ENCODE assay signal across 10 mouse cellular contexts in genomic region chr1:75425796-75426471, GRCm38 (mm10). TPM values are rescaled to one million over a fixed set of nuclear protein-coding genes. Genes with fewer than 3 reads are reported as not detected.
DNase-seq lines count a peak whose midpoint lies in the region; ATAC-seq and TF ChIP-seq lines count a peak whose summit lies in the region.
"Had no signal": no experiment of that assay in that cellular context is flagged by ENCODE, and none has a peak within 500 bp of the region (broad histone marks: within the 10 kb centered on the region; RNA-seq: fewer than 3 reads in every experiment).

No protein-coding gene starts in this region.

- H3K4me3 ChIP-seq in layer of hippocampus, adult 2 months = no peak overlapping the region
- peak overlapping the region in 1 of 2 experiments; percentile 44; a peak in 1 of 4 replicates for H3K4me3 ChIP-seq in MEL (ENCODE audit: control insufficient read depth in 1 of 2, insufficient read depth in 1 of 2, low read depth in 2 of 2, low read length in 2 of 2)
- H3K4me3 ChIP-seq in liver, postnatal 0 days (ENCODE audit: low read depth, low read length) = no peak overlapping the region
- H3K4me3 ChIP-seq: heart, embryonic 13.5 days had no signal

- H3K4me1 ChIP-seq in MEL (ENCODE audit: control insufficient read depth in 1 of 2, insufficient read depth in 2 of 2, low read length in 2 of 2) = 0 out of 4 replicates have a peak, but pooled peaks cover 0 to 2% of the 10 kb centered on the region in 2 experiments
- peaks cover 3% of the 10 kb centered on the region; the same call in 1 of the 2 replicates for H3K4me1 ChIP-seq in liver, postnatal 0 days (ENCODE audit: insufficient read depth)

- peak; percentile 32 for TF ChIP-seq RAD21 in MEL (IDR thresholded peaks at IDR 0.05; ENCODE audit: low read depth, low read length)

- H3K36me3 ChIP-seq in MEL (ENCODE audit: control insufficient read depth in 1 of 2, insufficient read depth in 2 of 2, low read length in 2 of 2) = no peaks in the 10 kb centered on the region
- no peaks in the 10 kb centered on the region for H3K36me3 ChIP-seq in liver, postnatal 0 days (replicated peaks; ENCODE audit: insufficient read depth, low read length)

- no peaks in the 10 kb centered on the region for H3K79me2 ChIP-seq in MEL (ENCODE audit: control insufficient read depth, insufficient read depth, low read length, poor library complexity)

- no peak overlapping the region for H3K4me2 ChIP-seq in liver, postnatal 0 days (ENCODE audit: low read depth, low read length)
- H3K4me2 ChIP-seq: heart, embryonic 13.5 days had no signal

- peak; percentile 91 for TF ChIP-seq CTCF in layer of hippocampus, adult 2 months (conservative IDR thresholded peaks at IDR 0.05)
- TF ChIP-seq CTCF in MEL (IDR thresholded peaks at IDR 0.05 in 2 of 3, conservative IDR thresholded peaks at IDR 0.05 in 1 of 3; ENCODE audit: control insufficient read depth in 1 of 3, insufficient read depth in 1 of 3, low read depth in 2 of 3, low read length in 3 of 3, poor library complexity in 1 of 3, severe bottlenecking in 1 of 3) = peak; percentile 67 to 92 (median 90)
- peak; percentile 67 for TF ChIP-seq CTCF in liver, postnatal 0 days (IDR thresholded peaks at IDR 0.05; ENCODE audit: low read depth)

- DNase-seq in adrenal gland, postnatal 25 days = peak; percentile 44
- no peak for DNase-seq in adrenal gland, adult 2 months
- peak in 1 of 2 experiments; percentile 68 for DNase-seq in layer of hippocampus, adult 2 months (ENCODE audit: low spot score in 2 of 2)
- DNase-seq in layer of hippocampus, adult 9-11 months = no peak
- peak; percentile 69 for DNase-seq in MEL (ENCODE audit: low read depth, low spot score)
- DNase-seq in embryo, embryonic 10 days (ENCODE audit: low spot score) = peak; percentile 73
- DNase-seq in liver, postnatal 0 days = peak; percentile 67

- TF ChIP-seq EP300 in MEL (IDR thresholded peaks at IDR 0.05; ENCODE audit: low read depth in 1 of 2, low read length in 2 of 2) = no peak
- no peak for TF ChIP-seq EP300 in liver, postnatal 0 days (IDR thresholded peaks at IDR 0.05; ENCODE audit: low read depth)

- no peak overlapping the region for H3K27ac ChIP-seq in layer of hippocampus, adult 2 months
- no peak overlapping the region for H3K27ac ChIP-seq in MEL (ENCODE audit: control insufficient read depth, low read depth, low read length)
- no peak overlapping the region for H3K27ac ChIP-seq in liver, postnatal 0 days (ENCODE audit: low read depth)
- H3K27ac ChIP-seq: heart, embryonic 13.5 days; macrophage had no signal

- 17% methylated on average over 10 of the region's 10 CpGs for WGBS in liver, postnatal 0 days (ENCODE audit: insufficient replicate concordance)

- no peak for ATAC-seq in liver, postnatal 0 days
- ATAC-seq in monocyte, adult 5-6 weeks (replicated peaks; ENCODE audit: insufficient number of reproducible peaks, low FRiP score, low TSS enrichment, poor library complexity, severe bottlenecking) = no peak

- TF ChIP-seq POLR2A in MEL (IDR thresholded peaks at IDR 0.05; ENCODE audit: control insufficient read depth in 1 of 2, insufficient read depth in 1 of 2, low read depth in 1 of 2, low read length in 2 of 2, poor library complexity in 1 of 2) = no peak

- no peaks in the 10 kb centered on the region for H3K27me3 ChIP-seq in MEL (ENCODE audit: control insufficient read depth in 1 of 2, insufficient read depth in 2 of 2, low read length in 2 of 2)
- H3K27me3 ChIP-seq in liver, postnatal 0 days (ENCODE audit: insufficient read depth, low read length) = peaks cover 45% of the 10 kb centered on the region

- H3K9ac ChIP-seq in MEL (ENCODE audit: control insufficient read depth, low read depth, low read length, poor library complexity, severe bottlenecking) = no peak overlapping the region
- H3K9ac ChIP-seq in liver, postnatal 0 days (replicated peaks) = no peak overlapping the region
- H3K9ac ChIP-seq: heart, embryonic 13.5 days had no signal

- no peaks in the 10 kb centered on the region for H3K9me3 ChIP-seq in MEL (replicated peaks; ENCODE audit: insufficient read depth, low read length)
- no peaks in the 10 kb centered on the region for H3K9me3 ChIP-seq in liver, postnatal 0 days (ENCODE audit: low read length)
- H3K9me3 ChIP-seq: heart, embryonic 13.5 days had no signal

TF ChIP-seq in MEL, 35 proteins besides CTCF, POLR2A, EP300 and RAD21 (continues in another document):
- no peak for TF ChIP-seq CHD1 (IDR thresholded peaks at IDR 0.05; ENCODE audit: low read depth, low read length)
- TF ChIP-seq ZC3H11A (IDR thresholded peaks at IDR 0.05; ENCODE audit: low read depth, low read length) = peak; percentile 20; the same call in 1 of the 2 replicates
- no peak for TF ChIP-seq USF1 (IDR thresholded peaks at IDR 0.05; ENCODE audit: low read depth, low read length)
- no peak for TF ChIP-seq ZMIZ1 (IDR thresholded peaks at IDR 0.05; ENCODE audit: low read depth, low read length)
- no peak for TF ChIP-seq POLR2AphosphoS2 (IDR thresholded peaks at IDR 0.05; ENCODE audit: low read length)
- TF ChIP-seq MEF2A (IDR thresholded peaks at IDR 0.05; ENCODE audit: extremely low read depth, insufficient replicate concordance, low read depth, low read length, poor library complexity, severe bottlenecking) = no peak
- no peak for TF ChIP-seq UBTF (IDR thresholded peaks at IDR 0.05; ENCODE audit: borderline replicate concordance, insufficient read depth, low read depth, low read length)
- TF ChIP-seq MAX (IDR thresholded peaks at IDR 0.05; ENCODE audit: low read length) = peak; percentile 43
- TF ChIP-seq MYB (IDR thresholded peaks at IDR 0.05; ENCODE audit: low read depth, low read length) = no peak
- TF ChIP-seq ZNF384 (IDR thresholded peaks at IDR 0.05; ENCODE audit: low read depth, low read length) = peak; percentile 84
- peak; percentile 88 for TF ChIP-seq ZKSCAN1 (IDR thresholded peaks at IDR 0.05; ENCODE audit: low read depth, low read length)
- 0 out of 2 replicates have a peak, but pooled peaks have one; percentile 4 for TF ChIP-seq RCOR1 (IDR thresholded peaks at IDR 0.05; ENCODE audit: low read depth, low read length)
- no peak for TF ChIP-seq E2F4 (IDR thresholded peaks at IDR 0.05; ENCODE audit: borderline replicate concordance, low read depth, low read length)
- TF ChIP-seq GATA1 (IDR thresholded peaks at IDR 0.05; ENCODE audit: low read depth, low read length) = no peak
- TF ChIP-seq HCFC1 (IDR thresholded peaks at IDR 0.05; ENCODE audit: low read depth, low read length) = no peak

RNA-seq across cellular contexts. Expression of gene Gmppa, which starts 9.8 kb away (rescaled TPM):
- 78.5 and 82.3 TPM in 2 replicates for total RNA-seq in adrenal gland, postnatal 25 days (2021)
- total RNA-seq in adrenal gland, adult 2 months (2021) = 10 to 100 TPM; 69.1 to 77.7 TPM
- polyA plus RNA-seq in adrenal gland, adult 2 months (2012; rRNA removed) = 137 and 189 TPM in 2 replicates
- 10 to 100 TPM; 72.9 to 76.0 TPM for total RNA-seq in layer of hippocampus, adult 2 months (2021)
- 63.8 and 65.0 TPM in 2 replicates for total RNA-seq in MEL (2012; rRNA removed)
- 100 to 1,000 TPM in 1 of 2 experiments, not detected in 1; 145 TPM for polyA plus RNA-seq in MEL (2012; ENCODE audit: insufficient read depth in 1 of 2, insufficient read length in 2 of 2, low read depth in 1 of 2, low replicate concordance in 2 of 2, missing spikeins in 1 of 2)
- polyA plus RNA-seq in liver, postnatal 0 days (2015; fragmentation: Nextera tagmentation; extraction: Ambion mirVana) = 21.0 and 22.0 TPM in 2 replicates
- 39.2 to 56.0 TPM (median 55.4 TPM) in 3 replicates for total RNA-seq in monocyte, adult 5-6 weeks (2017)

RNA-seq across cellular contexts. Expression of gene Asic4, which starts 24.3 kb away (rescaled TPM):
- 4.8 and 6.9 TPM in 2 replicates for total RNA-seq in adrenal gland, postnatal 25 days (2021)
- total RNA-seq in adrenal gland, adult 2 months (2021) = 1 to 10 TPM; 3.7 to 6.8 TPM
- 9.5 and 13.6 TPM in 2 replicates for polyA plus RNA-seq in adrenal gland, adult 2 months (2012; rRNA removed)
- 1 to 10 TPM; 5.5 to 7.1 TPM for total RNA-seq in layer of hippocampus, adult 2 months (2021)
- 0.19 TPM in 1 of 2 replicates, not detected in the other for total RNA-seq in MEL (2012; rRNA removed)
- under 1 TPM in 1 of 2 experiments, not detected in 1; 0.18 TPM for polyA plus RNA-seq in MEL (2012; ENCODE audit: insufficient read depth in 1 of 2, insufficient read length in 2 of 2, low read depth in 1 of 2, low replicate concordance in 2 of 2, missing spikeins in 1 of 2)
- not detected in 2 replicates for polyA plus RNA-seq in liver, postnatal 0 days (2015; fragmentation: Nextera tagmentation; extraction: Ambion mirVana)
- total RNA-seq in monocyte, adult 5-6 weeks (2017) = not detected in 3 replicates
- polyA plus RNA-seq: macrophage had no signal

RNA-seq across cellular contexts. Expression of gene Speg, which starts 50.8 kb away (rescaled TPM):
- 15.8 and 18.1 TPM in 2 replicates for total RNA-seq in adrenal gland, postnatal 25 days (2021)
- 10 to 100 TPM in 1 of 2 experiments, 1 to 10 TPM in 1; 9.9 to 15.2 TPM for total RNA-seq in adrenal gland, adult 2 months (2021)
- 56.5 and 93.7 TPM in 2 replicates for polyA plus RNA-seq in adrenal gland, adult 2 months (2012; rRNA removed)
- total RNA-seq in layer of hippocampus, adult 2 months (2021) = 100 to 1,000 TPM; 168 to 179 TPM
- 1.7 and 1.8 TPM in 2 replicates for total RNA-seq in MEL (2012; rRNA removed)
- 1 to 10 TPM in 1 of 2 experiments, not detected in 1; 9.5 TPM for polyA plus RNA-seq in MEL (2012; ENCODE audit: insufficient read depth in 1 of 2, insufficient read length in 2 of 2, low read depth in 1 of 2, low replicate concordance in 2 of 2, missing spikeins in 1 of 2)
- polyA plus RNA-seq in liver, postnatal 0 days (2015; fragmentation: Nextera tagmentation; extraction: Ambion mirVana) = 3.4 and 3.5 TPM in 2 replicates
- 0.49 TPM in 1 of 3 replicates, not detected in the others for total RNA-seq in monocyte, adult 5-6 weeks (2017)

RNA-seq across cellular contexts. Expression of gene Chpf, which starts 53.2 kb away (rescaled TPM):
- 46.9 and 50.1 TPM in 2 replicates for total RNA-seq in adrenal gland, postnatal 25 days (2021)
- total RNA-seq in adrenal gland, adult 2 months (2021) = 10 to 100 TPM; 50.9 to 57.8 TPM
- polyA plus RNA-seq in adrenal gland, adult 2 months (2012; rRNA removed) = 250 and 268 TPM in 2 replicates
- 10 to 100 TPM; 80.5 to 86.6 TPM for total RNA-seq in layer of hippocampus, adult 2 months (2021)
- 23.9 and 32.3 TPM in 2 replicates for total RNA-seq in MEL (2012; rRNA removed)
- 10 to 100 TPM in 1 of 2 experiments, not detected in 1; 49.0 TPM for polyA plus RNA-seq in MEL (2012; ENCODE audit: insufficient read depth in 1 of 2, insufficient read length in 2 of 2, low read depth in 1 of 2, low replicate concordance in 2 of 2, missing spikeins in 1 of 2)
- polyA plus RNA-seq in liver, postnatal 0 days (2015; fragmentation: Nextera tagmentation; extraction: Ambion mirVana) = 3.1 and 3.3 TPM in 2 replicates
- 3.6 to 11.4 TPM (median 4.3 TPM) in 3 replicates for total RNA-seq in monocyte, adult 5-6 weeks (2017)

RNA-seq across cellular contexts. Expression of gene Tmem198, which starts 53.4 kb away (rescaled TPM):
- 2.8 and 4.1 TPM in 2 replicates for total RNA-seq in adrenal gland, postnatal 25 days (2021)
- 1 to 10 TPM; 2.5 to 2.8 TPM for total RNA-seq in adrenal gland, adult 2 months (2021)
- polyA plus RNA-seq in adrenal gland, adult 2 months (2012; rRNA removed) = 15.0 and 17.4 TPM in 2 replicates
- 10 to 100 TPM; 64.0 to 65.4 TPM for total RNA-seq in layer of hippocampus, adult 2 months (2021)
- total RNA-seq in MEL (2012; rRNA removed) = 0.33 and 0.65 TPM in 2 replicates
- 1 to 10 TPM in 1 of 2 experiments, not detected in 1; 1.4 TPM for polyA plus RNA-seq in MEL (2012; ENCODE audit: insufficient read depth in 1 of 2, insufficient read length in 2 of 2, low read depth in 1 of 2, low replicate concordance in 2 of 2, missing spikeins in 1 of 2)
- 0.08 TPM in 1 of 2 replicates, not detected in the other for polyA plus RNA-seq in liver, postnatal 0 days (2015; fragmentation: Nextera tagmentation; extraction: Ambion mirVana)
- total RNA-seq in monocyte, adult 5-6 weeks (2017) = 0.21 to 3.7 TPM (median 0.86 TPM) in 3 replicates
- polyA plus RNA-seq: macrophage had no signal

Comparison
In these comparisons a context has a peak if more than half of its experiments do, and no peak if none do; other contexts are left out.
1. DNase-seq: peak in adrenal gland, postnatal 25 days (single experiment), MEL (single experiment), embryo, embryonic 10 days (single experiment) and liver, postnatal 0 days (single experiment); none in adrenal gland, adult 2 months (single experiment) and layer of hippocampus, adult 9-11 months (single experiment).
2. Peak in every context shown above with its lines, with median percentiles within 50 percentile points of each other: CTCF ChIP-seq.